Mouse (Mus musculus): ENCODE data around the gene Lrrc20.

DNA sequence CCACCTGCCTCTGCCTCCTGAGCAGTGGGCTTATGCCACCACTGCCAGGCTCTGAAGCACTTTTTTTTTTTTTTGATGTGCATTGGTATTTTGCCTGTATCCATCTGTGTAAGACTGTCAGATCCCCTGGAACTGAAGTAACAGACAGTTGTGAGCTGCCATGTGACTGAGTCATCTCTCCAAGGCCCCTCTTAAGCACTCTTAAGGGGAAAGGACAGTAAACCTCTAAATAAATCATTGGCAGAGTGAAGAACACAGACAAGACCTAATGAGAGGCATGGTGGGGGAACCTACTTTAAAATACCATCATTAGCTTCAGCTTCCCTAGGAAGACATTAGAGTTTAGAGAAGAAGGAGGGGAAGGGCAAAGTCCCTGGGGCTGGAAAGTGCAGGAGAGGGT, 132.6 kb downstream of the Lrrc20 start:
- no peak for TF ChIP-seq CTCF (IDR thresholded peaks at IDR 0.05)
- TF ChIP-seq POLR2A (IDR thresholded peaks at IDR 0.05; ENCODE audit: insufficient read depth, low read depth, low read length), result no peak
- no peak for TF ChIP-seq EP300 (IDR thresholded peaks at IDR 0.05; ENCODE audit: insufficient read depth, low read depth, low read length)
